Mouse (Mus musculus) brain, adult 2 months (tissue): ENCODE measurements around the gene Morn2.
"Not testable (repeated sequence)": the region's sequence is repeated elsewhere in the genome, so short reads cannot be mapped to it uniquely, and the experiment has no call there.

Experiments
- DNase-seq: peaks from one replicate; pipeline ENCODE4 v3.0.0; 2011; ENCODE audit warnings: low read depth, low spot score

The Morn2 gene

GRCm38 (mm10) chr17:80290074-80290657 lies at the start of gene Morn2, which contains the start of gene Dhx57:
TSS of gene Morn2 (plus strand) at chr17:80290203.
TSS of gene Dhx57 (minus strand) at chr17:80290476.
- peak; percentile 96 for DNase-seq

DNA sequence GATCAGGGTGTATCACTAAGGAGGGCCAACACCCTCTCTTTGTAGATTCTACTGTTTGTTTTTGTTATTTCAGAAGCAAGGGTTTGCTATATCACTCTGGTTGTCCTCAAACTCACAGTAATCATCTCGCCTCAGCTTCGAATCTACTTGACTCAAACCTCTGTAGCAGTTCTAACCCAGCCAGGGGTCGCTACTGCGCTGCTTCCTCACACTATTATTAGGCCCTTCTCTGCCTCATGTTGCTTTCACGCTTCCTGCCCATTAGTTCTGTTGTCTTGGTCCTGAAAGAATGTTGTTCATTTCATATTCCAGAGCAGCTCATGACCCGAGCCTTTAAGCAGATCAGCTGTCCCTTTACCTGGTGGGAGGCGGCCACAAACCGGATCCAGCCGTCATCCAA lies 48.4 kb upstream of the Morn2 start:
- no peak for DNase-seq

DNA sequence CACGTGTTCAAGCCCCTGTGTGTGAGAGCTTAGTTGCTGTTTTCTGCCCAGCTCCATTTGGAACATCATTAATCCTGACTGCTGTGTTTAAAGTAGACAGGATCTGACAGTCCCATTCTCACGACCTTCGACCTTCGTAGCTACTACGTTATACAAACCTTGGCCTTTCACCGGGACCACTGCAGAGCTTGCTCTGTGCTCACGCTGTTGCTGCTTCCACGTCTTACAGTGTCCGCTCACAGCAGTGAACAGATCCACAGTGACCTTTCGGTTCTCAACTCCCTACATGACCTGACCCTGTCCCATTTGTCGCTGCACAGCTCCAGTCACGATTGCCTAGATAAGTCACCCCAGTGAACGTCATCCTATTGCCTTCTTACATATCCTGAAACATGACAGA lies 46.9 kb upstream of the Morn2 start:
- no peak for DNase-seq

GRCm38 (mm10) chr17:80252757-80253525 lies 37.1 kb upstream of the Morn2 start:
- no peak for DNase-seq

GRCm38 (mm10) chr17:80254421-80254820 lies 35.6 kb upstream of the Morn2 start:
- no peak for DNase-seq

- DNase-seq: peak; percentile 29
These were observed 34.8 kb upstream of the Morn2 start for GRCm38 (mm10) chr17:80255208-80255607.

DNA sequence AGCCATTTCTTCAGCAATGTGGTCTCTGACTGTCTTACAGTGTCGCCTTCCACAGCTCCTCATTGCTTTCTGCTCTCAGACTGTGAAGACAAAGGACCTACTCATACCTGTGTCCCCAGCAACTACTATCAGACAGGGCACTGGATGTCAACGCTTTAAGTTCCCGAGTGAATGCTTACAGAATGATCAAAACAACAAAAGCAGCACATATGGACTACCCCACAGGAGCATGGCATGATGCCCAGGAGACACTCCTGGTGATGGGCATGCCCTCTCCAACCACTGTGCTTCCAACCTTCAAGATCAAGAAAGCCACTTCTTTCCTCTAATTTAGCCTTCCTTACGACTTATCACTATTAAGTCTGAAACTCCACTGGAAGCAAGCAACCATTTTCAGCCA lies 22.9 kb upstream of the Morn2 start:
- DNase-seq: peak; percentile 74

GRCm38 (mm10) chr17:80268151-80268550 lies 21.9 kb upstream of the Morn2 start:
- no peak for DNase-seq

- not testable (repeated sequence) for DNase-seq
These were observed 19.4 kb upstream of the Morn2 start for GRCm38 (mm10) chr17:80270622-80271021.

DNA sequence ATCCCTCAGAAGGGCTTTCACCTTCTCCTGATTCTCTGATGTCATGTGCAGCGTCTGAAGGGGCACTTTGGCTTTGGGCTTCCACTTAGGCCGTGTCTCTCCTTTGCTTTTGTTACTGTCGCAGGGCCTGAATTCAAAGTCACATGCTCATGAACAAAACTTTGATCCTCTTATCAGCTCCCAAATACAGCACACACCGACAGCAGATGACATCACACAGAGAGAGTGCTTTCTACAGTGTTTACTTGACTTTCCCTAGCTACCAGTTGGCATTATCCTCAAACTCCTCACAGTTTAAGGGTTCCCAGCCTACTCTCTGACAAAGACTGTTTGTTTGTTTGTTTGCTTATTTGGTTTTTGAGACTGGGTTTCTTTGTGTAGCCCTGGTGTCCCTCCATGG lies 11.7 kb upstream of the Morn2 start:
- DNase-seq: no peak

DNA sequence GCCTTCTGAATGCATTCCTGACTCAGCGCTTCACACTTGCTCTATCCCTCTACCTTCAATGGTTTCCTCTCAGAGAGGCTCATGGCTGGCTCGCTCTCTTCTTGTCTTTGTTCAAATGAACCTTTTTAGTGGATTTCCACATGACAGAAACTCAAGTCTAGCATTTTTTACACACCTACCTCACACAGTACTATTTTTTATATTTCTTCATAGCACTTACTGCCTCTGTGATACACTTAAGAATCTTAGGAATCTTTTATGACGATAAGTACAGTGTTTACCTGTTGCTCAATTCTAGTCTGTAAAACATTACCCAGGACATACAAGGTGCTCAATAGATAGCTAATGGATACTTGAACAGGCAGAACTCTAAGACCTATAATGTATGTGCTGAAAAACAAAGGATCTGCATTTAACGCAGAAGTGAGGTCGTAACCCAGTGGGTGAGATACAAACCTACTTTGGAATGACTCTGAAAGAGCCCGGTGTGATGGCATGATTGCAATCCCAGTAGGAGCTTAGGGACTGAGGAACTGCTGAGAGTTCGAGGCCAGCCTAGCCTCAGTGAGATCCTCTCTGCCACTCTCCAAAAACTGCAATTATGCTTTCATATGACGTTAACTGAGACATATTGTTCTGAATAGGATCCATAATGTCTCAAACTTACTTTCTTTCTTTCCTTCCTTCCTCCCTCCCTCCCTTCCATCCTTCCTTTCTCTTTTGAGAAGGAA lies 10.5 kb upstream of the Morn2 start:
- DNase-seq: no peak

DNA sequence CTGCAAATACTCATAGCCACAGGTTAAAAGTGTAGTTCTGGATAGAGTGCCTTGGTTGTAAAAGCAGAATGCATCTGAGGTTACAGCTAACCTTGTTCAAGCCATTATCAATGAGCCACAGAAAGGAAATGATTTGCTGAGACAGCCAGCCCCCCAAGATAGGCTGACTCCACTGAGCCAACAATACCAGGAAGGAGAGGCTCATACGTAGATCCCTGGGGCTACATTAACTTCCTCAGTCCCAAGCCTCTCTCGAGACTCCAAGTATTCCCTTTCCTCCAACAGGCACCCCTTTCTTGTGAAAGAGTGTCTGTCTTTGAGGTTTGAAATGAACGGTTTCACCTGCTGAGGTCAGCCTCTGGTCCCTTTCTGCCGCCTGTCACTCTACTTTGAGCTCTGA lies 5.6 kb upstream of the Morn2 start:
- DNase-seq: no peak

DNA sequence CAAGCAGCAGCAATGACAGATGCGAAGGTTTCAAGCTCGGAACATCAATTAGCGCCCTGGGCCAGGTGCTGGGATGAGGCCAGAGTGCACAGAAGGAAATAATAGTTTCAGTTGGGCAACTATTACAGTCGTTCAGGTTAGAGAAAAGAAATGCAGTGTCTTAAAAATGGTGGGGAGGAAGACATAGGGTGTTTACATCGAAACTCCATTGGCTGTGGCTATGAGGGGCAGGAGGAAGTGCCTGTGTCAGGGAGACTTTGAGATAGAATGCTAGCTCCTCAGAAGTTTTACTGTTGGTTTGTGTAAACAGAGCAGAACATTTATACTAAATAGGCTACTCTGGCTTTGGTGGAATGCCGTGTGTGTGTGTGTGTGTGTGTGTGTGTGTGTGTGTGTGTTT lies 2.0 kb upstream of the Morn2 start:
- no peak for DNase-seq

DNA sequence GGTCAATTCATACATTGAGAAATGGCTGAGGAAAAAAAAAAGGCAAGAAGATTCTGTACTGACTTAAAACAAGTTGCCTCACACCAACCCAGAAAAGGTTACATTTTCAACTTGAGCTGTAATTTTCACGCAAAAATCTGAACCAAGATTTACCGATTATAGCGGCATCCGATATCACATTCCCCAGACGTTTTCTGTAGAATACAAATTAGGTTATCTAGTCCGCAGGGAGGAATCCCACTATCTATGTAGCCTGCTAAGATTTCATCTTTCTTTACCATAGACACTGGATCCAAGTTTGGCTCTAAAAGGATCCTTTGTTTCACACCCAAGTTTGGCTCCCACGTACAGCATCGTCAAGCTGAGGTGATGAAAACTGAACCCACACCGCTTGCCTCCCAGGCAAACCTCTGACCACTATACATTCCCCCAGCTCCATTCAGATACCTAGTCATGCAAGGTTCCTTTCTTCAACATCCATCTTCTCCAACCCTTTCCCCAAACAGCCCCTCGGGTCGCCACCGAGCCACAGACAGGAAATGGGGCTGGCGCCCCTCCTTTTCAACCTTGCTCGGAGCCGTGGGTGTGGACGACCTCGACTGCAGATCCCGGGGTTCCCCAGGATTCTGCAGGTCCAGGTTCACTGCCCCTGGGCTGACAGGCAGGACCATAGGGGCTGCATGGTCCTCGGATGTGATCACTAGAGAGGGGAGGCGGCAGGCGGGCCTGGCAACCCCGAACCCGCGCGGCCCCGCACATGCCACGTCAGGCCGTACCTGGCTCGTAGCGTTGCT lies 526 bp upstream of the Morn2 start:
- DNase-seq: peak; percentile 55

- peak; percentile 78 for DNase-seq
These were observed 1.1 kb downstream of the Morn2 start for GRCm38 (mm10) chr17:80291148-80291547.

GRCm38 (mm10) chr17:80295258-80295657 lies 5.3 kb downstream of the Morn2 start:
- no peak for DNase-seq

- no peak for DNase-seq
These were observed 8.8 kb downstream of the Morn2 start for GRCm38 (mm10) chr17:80298844-80299243.

GRCm38 (mm10) chr17:80307251-80307650 lies 17.2 kb downstream of the Morn2 start, which contains the start of gene Arhgef33:
TSS of gene Arhgef33 (plus strand) at chr17:80307407.
- no peak for DNase-seq

- DNase-seq: peak; percentile 47
These were observed 21.8 kb downstream of the Morn2 start for GRCm38 (mm10) chr17:80311761-80312160.

DNA sequence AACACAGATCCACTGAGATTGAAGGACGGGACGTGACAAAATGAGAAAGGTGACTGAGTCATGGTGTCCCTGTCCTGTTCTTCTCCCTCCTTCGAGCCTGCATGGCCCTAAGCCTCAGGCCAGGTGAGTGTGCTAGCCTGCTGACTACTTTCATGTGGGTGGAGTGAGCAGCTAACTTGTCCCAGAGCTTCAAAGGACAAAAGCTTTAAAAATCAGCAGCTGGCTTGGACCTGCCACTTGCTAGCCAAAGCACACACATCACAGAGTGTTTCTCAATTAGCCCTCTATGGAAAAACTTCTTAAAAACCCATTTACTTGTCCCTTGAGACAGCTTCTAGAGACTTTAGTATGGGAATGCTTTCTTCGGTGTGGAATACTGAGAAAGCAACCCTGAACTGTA lies 22.4 kb downstream of the Morn2 start:
- DNase-seq: no peak

DNA sequence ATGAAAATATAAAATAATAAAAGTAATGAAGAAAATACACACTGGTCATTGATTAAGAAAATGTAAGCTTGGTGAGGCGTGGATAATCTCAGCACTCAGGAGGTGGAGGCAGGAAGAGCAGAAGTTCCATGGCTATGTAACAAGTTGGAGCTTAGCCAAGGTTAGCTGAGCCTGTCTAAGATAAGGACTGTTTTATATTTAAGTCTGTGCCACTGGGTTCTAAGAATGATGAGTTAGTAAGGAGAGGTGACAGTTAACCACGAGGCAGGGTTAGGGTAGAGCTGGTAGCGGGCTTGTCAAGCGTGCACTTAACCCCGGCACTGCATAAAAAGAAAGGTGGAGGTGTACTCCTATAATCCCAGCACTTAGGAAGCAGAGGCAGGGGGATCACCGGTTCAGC lies 32.2 kb downstream of the Morn2 start:
- DNase-seq: no peak

DNA sequence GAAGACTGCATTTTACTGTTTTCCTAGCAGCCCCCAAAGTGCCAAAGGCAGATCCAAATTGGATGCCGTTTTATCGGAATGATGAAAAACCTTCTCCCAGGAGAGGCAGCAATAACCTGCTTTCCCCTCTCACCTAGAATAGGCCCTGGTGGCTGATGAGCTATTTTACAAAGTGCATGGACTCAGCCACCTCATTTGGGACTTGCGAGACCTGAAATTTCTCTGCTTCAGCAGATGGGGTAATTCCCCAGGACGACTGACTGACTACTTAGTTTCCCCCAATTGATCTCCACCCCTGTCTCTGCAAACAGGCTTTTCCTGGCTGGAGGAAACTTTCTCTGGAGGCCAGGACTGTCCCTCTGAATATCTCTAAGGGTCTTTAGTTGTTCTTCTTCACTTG lies 33.0 kb downstream of the Morn2 start:
- no peak for DNase-seq
